Mouse (Mus musculus) C2C12 (cell line): ENCODE results near the gene Inhbe.

Experiments used
- CEBPB ChIP-seq: IDR thresholded peaks from one replicate; pipeline ENCODE4 v1.6.1; 2011; ENCODE audit warnings: low read depth, mild to moderate bottlenecking, control low read depth, moderate library complexity
- CTCF ChIP-seq: IDR thresholded peaks from one replicate; pipeline ENCODE4 v1.5.1; 2011; ENCODE audit not compliant: control insufficient read depth, insufficient read depth, insufficient read length
- FOSL1 ChIP-seq: IDR thresholded peaks from one replicate; pipeline ENCODE4 v1.8.0; 2011; ENCODE audit warnings: mild to moderate bottlenecking, low read length; ENCODE audit not compliant: poor library complexity, insufficient read depth, severe bottlenecking
- MAX ChIP-seq: IDR thresholded peaks from one replicate; pipeline ENCODE4 v1.6.1; 2011; ENCODE audit warnings: mild to moderate bottlenecking, control low read depth
- MYOD1 ChIP-seq: IDR thresholded peaks from one replicate; pipeline ENCODE4 v1.6.1; 2011; ENCODE audit warnings: low read depth; ENCODE audit not compliant: control insufficient read depth, insufficient read length
- MYOG ChIP-seq: IDR thresholded peaks from one replicate; pipeline ENCODE4 v1.6.1; 2011; ENCODE audit not compliant: control insufficient read depth, insufficient read length; ENCODE audit errors: extremely low read depth
- USF1 ChIP-seq: IDR thresholded peaks from one replicate; pipeline ENCODE4 v1.6.1; 2011; ENCODE audit warnings: low read depth, mild to moderate bottlenecking, control low read depth, moderate library complexity

DNA sequence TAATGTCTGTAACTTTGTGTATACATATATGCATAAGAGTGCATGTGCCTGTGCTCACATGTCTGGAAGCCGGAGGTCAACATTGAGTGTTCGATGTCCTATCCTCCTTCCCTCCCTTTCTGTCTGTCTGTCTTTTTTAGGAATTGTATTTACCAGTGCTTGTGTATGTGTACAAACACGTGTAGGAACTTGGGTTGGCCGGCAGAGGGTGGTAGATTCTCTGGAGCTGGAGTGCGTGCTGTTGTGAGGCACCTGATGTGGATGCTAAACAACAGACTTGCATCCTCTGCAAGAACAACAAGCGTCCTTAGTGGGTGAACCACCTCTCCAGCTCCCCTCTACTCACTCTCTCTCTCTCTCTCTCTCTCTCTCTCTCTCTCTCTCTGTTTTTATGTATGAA, 37.6 kb upstream of the Inhbe start:
- no peak for TF ChIP-seq MYOG
- TF ChIP-seq CTCF = no peak
- TF ChIP-seq FOSL1 = no peak
- no peak for TF ChIP-seq USF1
- no peak for TF ChIP-seq MYOD1
- no peak for TF ChIP-seq CEBPB
- TF ChIP-seq MAX = no peak
